Mouse (Mus musculus): ENCODE measurements at regions not wholly inside any gene's neighbourhood (a gene's known extent, or its start where the extent isn't known, plus 50 kb on each side); places are given as distances from the start of the nearest gene placed in this dataset.

GRCm38 (mm10) chr5:85677872-85678271 lies 387.5 kb downstream of the Cenpc1 start:
- ATAC-seq (ENCODE audit: insufficient read depth, low FRiP score, low read depth) = no peak
- Histone ChIP-seq H3K27ac (no peak overlapping the region), H3K4me1 (no peaks in the 10 kb centered on the region), H3K4me2 (no peak overlapping the region), H3K27me3 (replicated peaks) (no peaks in the 10 kb centered on the region), H3K36me3 (no peaks in the 10 kb centered on the region), H3K9ac (no peak overlapping the region), H3K9me3 (no peaks in the 10 kb centered on the region), H3K4me3 (replicated peaks) (no peak overlapping the region)
- WGBS = 81% methylated on average over 4 of the region's 4 CpGs

GRCm38 (mm10) chr5:85671121-85671520 lies 394.3 kb downstream of the Cenpc1 start:
- H3K4me3 ChIP-seq (replicated peaks) = no peak overlapping the region
- no peak overlapping the region for H3K9ac ChIP-seq
- H3K4me2 ChIP-seq = no peak overlapping the region
- H3K4me1 ChIP-seq = no peaks in the 10 kb centered on the region
- no peak for ATAC-seq (ENCODE audit: insufficient read depth, low FRiP score, low read depth)
- no peaks in the 10 kb centered on the region for H3K9me3 ChIP-seq
- whole genome bisulfite sequencing = 68% methylated on average over 1 of the region's 1 CpGs
- no peaks in the 10 kb centered on the region for H3K27me3 ChIP-seq (replicated peaks)
- H3K36me3 ChIP-seq = no peaks in the 10 kb centered on the region
- no peak overlapping the region for H3K27ac ChIP-seq

GRCm38 (mm10) chr5:85661487-85661886 lies 403.9 kb downstream of the Cenpc1 start:
- 90% methylated on average over 5 of the region's 5 CpGs for WGBS
- H3K9ac ChIP-seq = no peak overlapping the region
- no peaks in the 10 kb centered on the region for H3K27me3 ChIP-seq (replicated peaks)
- H3K9me3 ChIP-seq = no peaks in the 10 kb centered on the region
- no peak overlapping the region for H3K27ac ChIP-seq
- ATAC-seq (ENCODE audit: insufficient read depth, low FRiP score, low read depth) = no peak
- no peak overlapping the region for H3K4me3 ChIP-seq (replicated peaks)
- no peaks in the 10 kb centered on the region for H3K36me3 ChIP-seq
- H3K4me2 ChIP-seq = no peak overlapping the region
- no peaks in the 10 kb centered on the region for H3K4me1 ChIP-seq

DNA sequence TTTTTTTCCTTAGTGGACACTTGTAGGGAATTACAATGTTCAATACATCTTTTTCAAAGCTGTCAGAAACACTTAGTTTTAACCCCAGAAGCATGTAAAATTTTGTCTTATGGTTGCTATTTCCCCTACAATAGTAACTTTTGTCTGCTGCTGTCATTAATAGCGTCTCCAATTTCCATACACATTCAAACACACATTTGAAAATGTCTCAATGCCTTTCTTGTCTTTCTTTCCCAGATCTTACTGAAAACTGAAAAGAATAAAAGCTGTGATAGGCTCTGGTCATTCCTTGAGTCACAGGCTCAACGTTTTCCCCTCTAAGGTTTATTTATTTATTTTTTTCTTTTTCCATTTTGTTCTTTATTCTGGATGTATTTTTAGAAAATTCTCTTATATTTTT lies 444.3 kb downstream of the Cenpc1 start:
- Histone ChIP-seq H3K27ac (no peak overlapping the region), H3K9ac (no peak overlapping the region), H3K4me1 (no peaks in the 10 kb centered on the region), H3K36me3 (no peaks in the 10 kb centered on the region), H3K27me3 (replicated peaks) (no peaks in the 10 kb centered on the region), H3K9me3 (no peaks in the 10 kb centered on the region), H3K4me3 (replicated peaks) (no peak overlapping the region), H3K4me2 (no peak overlapping the region)
- 63% methylated on average over 2 of the region's 2 CpGs for WGBS
- no peak for ATAC-seq (ENCODE audit: insufficient read depth, low FRiP score, low read depth)

DNA sequence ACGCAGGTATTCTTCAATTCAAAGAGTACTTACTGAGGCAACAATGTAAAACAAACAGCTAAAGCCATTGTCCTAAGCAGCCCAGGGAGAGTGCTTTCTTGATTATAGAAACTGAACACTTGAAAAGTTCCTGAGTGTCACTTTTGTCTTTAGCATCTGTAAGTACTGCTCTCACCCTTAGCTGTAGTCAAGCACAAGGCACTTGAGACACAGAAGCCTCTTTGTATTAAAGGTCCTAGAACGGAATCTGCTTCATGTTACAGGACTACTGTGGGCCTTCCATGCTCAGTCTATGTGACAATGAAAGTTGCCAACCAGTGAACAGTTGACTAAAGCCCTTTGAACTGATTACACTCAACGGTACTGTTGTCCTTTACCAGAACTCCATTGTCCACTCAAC lies 450.6 kb downstream of the Cenpc1 start:
- ATAC-seq (ENCODE audit: insufficient read depth, low FRiP score, low read depth) = no peak
- H3K9me3 ChIP-seq = no peaks in the 10 kb centered on the region
- H3K4me1 ChIP-seq = no peaks in the 10 kb centered on the region
- no peaks in the 10 kb centered on the region for H3K36me3 ChIP-seq
- no peak overlapping the region for H3K27ac ChIP-seq
- H3K9ac ChIP-seq = no peak overlapping the region
- no peak overlapping the region for H3K4me2 ChIP-seq
- H3K4me3 ChIP-seq (replicated peaks) = no peak overlapping the region
- no peaks in the 10 kb centered on the region for H3K27me3 ChIP-seq (replicated peaks)
- 73% methylated on average over 3 of the region's 3 CpGs for WGBS

- no peaks in the 10 kb centered on the region for H3K9me3 ChIP-seq
- no peaks in the 10 kb centered on the region for H3K4me1 ChIP-seq
- peak; percentile 39; the same call in 1 of the 2 replicates for ATAC-seq (ENCODE audit: insufficient read depth, low FRiP score, low read depth)
- H3K4me3 ChIP-seq (replicated peaks) = no peak overlapping the region
- no peaks in the 10 kb centered on the region for H3K27me3 ChIP-seq (replicated peaks)
- no peak overlapping the region for H3K9ac ChIP-seq
- 51% methylated on average over 4 of the region's 4 CpGs for WGBS
- H3K4me2 ChIP-seq = no peak overlapping the region
- no peaks in the 10 kb centered on the region for H3K36me3 ChIP-seq
- H3K27ac ChIP-seq = no peak overlapping the region; the same call in 1 of the 2 replicates
Measured at GRCm38 (mm10) chr5:85612606-85613005, 452.8 kb downstream of the Cenpc1 start.

DNA sequence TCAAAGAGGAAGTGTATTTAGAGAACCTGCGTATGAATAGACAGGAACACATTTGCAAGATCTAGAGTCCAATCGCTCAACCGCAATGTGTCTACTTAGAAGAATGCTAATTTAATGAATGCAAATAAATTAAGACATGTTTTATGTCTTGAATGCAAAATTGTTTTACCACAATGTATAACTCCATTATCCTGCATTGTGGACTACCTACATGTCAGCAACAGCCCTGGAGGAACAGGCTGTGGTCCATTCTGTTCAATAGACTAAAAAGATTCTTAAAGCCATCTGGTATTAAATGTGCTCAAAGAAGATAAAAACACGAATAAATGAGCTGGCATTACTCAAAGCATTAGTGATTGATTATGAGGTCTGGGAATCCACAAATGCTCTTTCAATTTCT lies 456.3 kb downstream of the Cenpc1 start:
- no peak for ATAC-seq (ENCODE audit: insufficient read depth, low FRiP score, low read depth)
- H3K27me3 ChIP-seq (replicated peaks) = no peaks in the 10 kb centered on the region
- no peaks in the 10 kb centered on the region for H3K4me1 ChIP-seq
- H3K4me2 ChIP-seq = no peak overlapping the region
- no peaks in the 10 kb centered on the region for H3K9me3 ChIP-seq
- H3K9ac ChIP-seq = no peak overlapping the region
- no peak overlapping the region for H3K4me3 ChIP-seq (replicated peaks)
- WGBS = 79% methylated on average over 4 of the region's 4 CpGs
- H3K36me3 ChIP-seq = no peaks in the 10 kb centered on the region
- no peak overlapping the region for H3K27ac ChIP-seq

- Histone ChIP-seq H3K27ac (no peak overlapping the region), H3K27me3 (replicated peaks) (no peaks in the 10 kb centered on the region), H3K36me3 (no peaks in the 10 kb centered on the region), H3K9me3 (no peaks in the 10 kb centered on the region), H3K4me3 (replicated peaks) (no peak overlapping the region), H3K4me1 (no peaks in the 10 kb centered on the region), H3K9ac (no peak overlapping the region), H3K4me2 (no peak overlapping the region)
- ATAC-seq (ENCODE audit: insufficient read depth, low FRiP score, low read depth) = no peak
Measured at GRCm38 (mm10) chr5:85598164-85598563, 467.2 kb downstream of the Cenpc1 start.

GRCm38 (mm10) chr5:85595082-85595447 lies 470.3 kb downstream of the Cenpc1 start:
- no peak overlapping the region for H3K4me2 ChIP-seq
- H3K9ac ChIP-seq = no peak overlapping the region
- no peak overlapping the region for H3K4me3 ChIP-seq (replicated peaks)
- no peak for ATAC-seq (ENCODE audit: insufficient read depth, low FRiP score, low read depth)
- no peaks in the 10 kb centered on the region for H3K27me3 ChIP-seq (replicated peaks)
- H3K4me1 ChIP-seq = no peaks in the 10 kb centered on the region
- no peaks in the 10 kb centered on the region for H3K36me3 ChIP-seq
- no peak overlapping the region for H3K27ac ChIP-seq
- H3K9me3 ChIP-seq = no peaks in the 10 kb centered on the region
- 63% methylated on average over 1 of the region's 1 CpGs for WGBS

DNA sequence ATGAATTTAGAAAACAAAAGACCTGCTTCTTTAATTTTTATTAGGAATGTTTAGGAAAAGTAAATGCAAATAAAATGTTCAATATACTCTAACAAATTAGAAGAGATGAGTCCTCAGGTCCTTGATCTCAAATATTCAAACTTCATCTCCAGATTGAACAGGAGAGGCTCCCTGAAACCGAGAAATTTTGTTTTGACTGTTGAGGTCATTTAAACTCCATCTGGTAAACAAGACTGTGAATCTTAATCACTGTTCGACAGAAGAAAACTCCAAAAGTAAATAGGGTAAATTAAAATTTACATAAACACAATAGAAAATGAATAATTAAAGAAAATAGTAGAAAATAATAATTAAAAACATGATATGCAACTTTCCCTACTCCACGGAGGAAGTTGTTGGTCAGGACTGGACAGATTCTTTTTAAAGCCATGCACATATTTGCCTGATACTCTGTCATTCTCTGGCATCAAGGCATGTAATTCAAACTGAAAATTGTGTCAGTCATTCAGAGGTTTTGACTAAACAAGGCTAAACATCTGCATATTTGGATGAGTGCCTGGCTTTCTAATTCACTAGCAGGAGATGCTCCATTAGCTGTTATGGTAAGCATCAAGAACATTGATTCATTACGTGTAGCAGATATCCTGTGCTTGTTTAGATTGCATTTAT lies 470.8 kb downstream of the Cenpc1 start:
- H3K4me3 ChIP-seq (replicated peaks) = no peak overlapping the region
- no peak overlapping the region for H3K4me2 ChIP-seq
- WGBS = 65% methylated on average over 4 of the region's 4 CpGs
- no peaks in the 10 kb centered on the region for H3K27me3 ChIP-seq (replicated peaks)
- no peak overlapping the region for H3K9ac ChIP-seq
- no peaks in the 10 kb centered on the region for H3K9me3 ChIP-seq
- H3K27ac ChIP-seq = no peak overlapping the region
- ATAC-seq (ENCODE audit: insufficient read depth, low FRiP score, low read depth) = no peak
- no peaks in the 10 kb centered on the region for H3K4me1 ChIP-seq
- no peaks in the 10 kb centered on the region for H3K36me3 ChIP-seq

DNA sequence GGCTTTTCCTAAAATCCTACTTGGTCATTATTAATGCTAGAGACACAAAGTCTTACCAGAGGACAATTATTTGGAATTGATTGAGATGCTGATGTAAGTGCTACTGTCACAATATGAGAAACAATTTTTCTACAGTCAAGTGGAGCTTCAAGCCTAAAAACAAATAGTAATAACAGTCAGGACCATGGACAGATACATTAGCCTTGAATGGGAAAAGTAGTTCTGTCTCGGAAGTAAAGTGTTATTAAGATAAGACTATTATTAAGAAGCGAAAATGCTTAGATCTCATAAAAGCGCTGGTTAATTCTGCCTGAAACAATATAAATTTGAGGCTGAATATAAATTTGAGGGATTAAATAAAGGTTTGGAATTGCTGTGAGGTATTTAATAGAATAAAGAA lies 473.1 kb downstream of the Cenpc1 start:
- Histone ChIP-seq H3K4me1 (no peaks in the 10 kb centered on the region), H3K4me3 (replicated peaks) (no peak overlapping the region), H3K36me3 (no peaks in the 10 kb centered on the region), H3K27ac (no peak overlapping the region), H3K9ac (no peak overlapping the region), H3K27me3 (replicated peaks) (no peaks in the 10 kb centered on the region), H3K4me2 (no peak overlapping the region), H3K9me3 (no peaks in the 10 kb centered on the region)
- no peak for ATAC-seq (ENCODE audit: insufficient read depth, low FRiP score, low read depth)
- 56% methylated on average over 3 of the region's 3 CpGs for WGBS

DNA sequence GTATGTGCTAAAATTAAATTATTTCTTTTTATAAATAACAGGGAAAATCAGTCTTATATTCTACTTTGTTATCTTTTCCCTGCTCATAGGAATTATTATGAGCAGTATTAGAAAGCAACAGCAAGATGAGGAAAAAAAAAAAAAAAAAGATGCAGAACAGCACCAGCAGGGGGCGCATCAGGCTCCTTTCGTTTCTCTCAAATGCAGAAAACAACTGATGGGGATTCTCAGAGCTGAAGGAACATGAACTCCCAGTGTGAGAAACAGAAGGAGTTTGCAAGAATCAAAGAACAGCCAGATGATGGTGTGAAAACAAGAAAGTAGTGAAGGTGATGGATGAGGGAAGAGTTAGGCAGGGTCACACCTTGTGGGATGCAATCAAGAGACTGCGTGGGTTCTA lies 478.7 kb downstream of the Cenpc1 start:
- Histone ChIP-seq H3K4me1 (no peaks in the 10 kb centered on the region), H3K27me3 (replicated peaks) (no peaks in the 10 kb centered on the region)
- WGBS = 23% methylated on average over 3 of the region's 3 CpGs

GRCm38 (mm10) chr5:85572531-85572930 lies 492.9 kb downstream of the Cenpc1 start:
- no peak overlapping the region for H3K9ac ChIP-seq
- no peaks in the 10 kb centered on the region for H3K36me3 ChIP-seq
- no peak for ATAC-seq (ENCODE audit: insufficient read depth, low FRiP score, low read depth)

More for the DNA sequence above, 478.7 kb downstream of the Cenpc1 start:
- Histone ChIP-seq H3K36me3 (no peaks in the 10 kb centered on the region), H3K4me3 (replicated peaks) (no peak overlapping the region), H3K9ac (no peak overlapping the region), H3K4me2 (no peak overlapping the region), H3K9me3 (no peaks in the 10 kb centered on the region), H3K27ac (no peak overlapping the region)
- no peak for ATAC-seq (ENCODE audit: insufficient read depth, low FRiP score, low read depth)

More at GRCm38 (mm10) chr5:85572531-85572930, 492.9 kb downstream of the Cenpc1 start:
- Histone ChIP-seq H3K27me3 (replicated peaks) (no peaks in the 10 kb centered on the region), H3K4me3 (replicated peaks) (no peak overlapping the region), H3K4me1 (no peaks in the 10 kb centered on the region), H3K9me3 (no peaks in the 10 kb centered on the region), H3K27ac (no peak overlapping the region), H3K4me2 (no peak overlapping the region)

All from stomach, embryonic 15.5 days (tissue).